Mouse (Mus musculus) liver, embryonic 11.5 days (tissue): Measurements from ENCODE around the gene Dlst. TPM values are rescaled to one million over a fixed set of nuclear protein-coding genes. Genes with fewer than 3 reads are reported as not detected.

ENCODE experiments used
- polyA plus RNA-seq: library from polyadenylated mRNA; unstranded; fragments of >200 nt; fragmentation: Nextera tagmentation; extraction: Ambion mirVana; gene quantifications from 2 replicates; pipeline ENCODE4 v1.2.1, GENCODE M21; 2014

Dlst gene
- polyA plus RNA-seq, 1 experiment from 2014 or later, result 143 TPM

Other genes with a start within 250 kb of the Dlst start
- gene Ltbp2, start 234.3 kb upstream of the Dlst start, polyA plus RNA-seq, result 0.16 and 0.29 TPM in 2 replicates
- gene Fcf1, start 139.9 kb upstream of the Dlst start, polyA plus RNA-seq, result 205 and 215 TPM in 2 replicates
- 19.6 and 22.9 TPM in 2 replicates for gene Arel1, start 139.9 kb upstream of the Dlst start, polyA plus RNA-seq
- 25.5 and 30.7 TPM in 2 replicates for gene Ylpm1, start 114.5 kb upstream of the Dlst start, polyA plus RNA-seq
- gene Prox2, start 74 bp upstream of the Dlst start, polyA plus RNA-seq, result 3.8 and 4.3 TPM in 2 replicates
- 0.99 and 1.1 TPM in 2 replicates for gene Rps6kl1, start 40.4 kb downstream of the Dlst start, polyA plus RNA-seq
- 4.0 and 5.7 TPM in 2 replicates for gene Pgf, start 67.0 kb downstream of the Dlst start, polyA plus RNA-seq
- gene Eif2b2, start 108.6 kb downstream of the Dlst start, polyA plus RNA-seq, result 75.6 and 86.5 TPM in 2 replicates
- 6.1 and 7.8 TPM in 2 replicates for gene Mlh3, start 159.8 kb downstream of the Dlst start, polyA plus RNA-seq
- gene Acyp1, start 177.6 kb downstream of the Dlst start, polyA plus RNA-seq, result 88.3 and 92.2 TPM in 2 replicates
- 0.43 and 0.49 TPM in 2 replicates for gene Zc2hc1c, start 177.8 kb downstream of the Dlst start, polyA plus RNA-seq
- 7.2 and 9.4 TPM in 2 replicates for gene Nek9, start 228.5 kb downstream of the Dlst start, polyA plus RNA-seq